Mouse (Mus musculus) embryonic facial prominence, embryonic 15.5 days (tissue): ENCODE data around the gene Ror1. TPM values are rescaled to one million over a fixed set of nuclear protein-coding genes. Genes with fewer than 3 reads are reported as not detected.

Source experiments
- ATAC-seq: fragments of 200-750 bp; cut with Nextera tagmentation; 2 replicates; pipeline ENCODE4 v1.8.0; 2017; ENCODE audit warnings: low read depth, moderate TSS enrichment; ENCODE audit not compliant: insufficient number of reproducible peaks, low FRiP score, low TSS enrichment
- H3K27ac ChIP-seq: fragments of 300-500 bp; sonication (generic); replicated peaks from 2 replicates; pipeline ENCODE4 v1.5.1; 2015; ENCODE audit warnings: mild to moderate bottlenecking, inconsistent platforms
- H3K27me3 ChIP-seq: fragments of 300-500 bp; sonication (generic); 2 replicates; pipeline ENCODE4 v1.6.1; 2015; ENCODE audit warnings: inconsistent platforms
- H3K36me3 ChIP-seq: fragments of 300-500 bp; sonication (generic); 2 replicates; pipeline ENCODE4 v1.6.1; 2015; ENCODE audit warnings: mild to moderate bottlenecking, inconsistent platforms
- H3K4me1 ChIP-seq: fragments of 300-500 bp; sonication (generic); 2 replicates; pipeline ENCODE4 v1.6.1; 2015; ENCODE audit warnings: inconsistent platforms
- H3K4me2 ChIP-seq: fragments of 300-500 bp; sonication (generic); replicated peaks from 2 replicates; pipeline ENCODE4 v1.6.1; 2015; ENCODE audit warnings: mild to moderate bottlenecking, inconsistent platforms
- H3K4me3 ChIP-seq: fragments of 300-500 bp; sonication (generic); replicated peaks from 2 replicates; pipeline ENCODE4 v1.5.1; 2015; ENCODE audit warnings: mild to moderate bottlenecking, inconsistent platforms
- H3K9ac ChIP-seq: fragments of 300-500 bp; sonication (generic); 2 replicates; pipeline ENCODE4 v1.6.1; 2015; ENCODE audit warnings: inconsistent platforms
- H3K9me3 ChIP-seq: fragments of 300-500 bp; sonication (generic); replicated peaks from 2 replicates; pipeline ENCODE4 v1.6.1; 2016; ENCODE audit warnings: inconsistent platforms
- WGBS: fragments of 180-500 bp; shearing (Covaris S2); methylation state at CpG from one replicate; pipeline ENCODE4 v1.1.7; 2015; 5-methylcytosine and 5-hydroxymethylcytosine counted together
- polyA plus RNA-seq: library from polyadenylated mRNA; unstranded; fragments of >200 nt; fragmentation: Nextera tagmentation; extraction: Ambion mirVana; gene quantifications from 2 replicates; pipeline ENCODE4 v1.2.1, GENCODE M21; 2015

Ror1 gene
- polyA plus RNA-seq, 1 experiment from 2014 or later: 11.7 TPM

DNA sequence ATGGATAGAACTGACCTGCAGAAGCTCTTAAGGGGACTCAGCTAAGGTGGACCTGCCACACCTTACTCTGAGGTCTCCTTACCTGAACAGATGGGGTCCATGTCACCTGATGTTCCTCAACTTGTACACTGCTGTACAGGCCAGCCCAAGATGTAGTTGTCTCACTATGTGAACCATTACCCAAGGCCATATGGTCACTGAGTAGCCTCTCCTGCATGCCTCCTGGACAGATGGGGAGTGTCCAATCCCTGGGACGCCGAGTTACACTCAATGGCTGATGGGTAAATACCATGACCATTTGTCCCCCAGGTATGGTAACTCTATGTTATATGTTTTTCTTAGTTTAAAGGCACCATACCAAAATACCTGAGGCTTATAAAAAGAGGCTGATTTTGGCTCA, 29.9 kb upstream of the Ror1 start:
- H3K4me3 ChIP-seq: no peak overlapping the region
- 83% methylated on average over 2 of the region's 2 CpGs for WGBS
- H3K27me3 ChIP-seq: 0 out of 2 replicates have a peak, but pooled peaks cover 2% of the 10 kb centered on the region
- no peaks in the 10 kb centered on the region for H3K9me3 ChIP-seq
- H3K36me3 ChIP-seq: no peaks in the 10 kb centered on the region
- H3K9ac ChIP-seq: no peak overlapping the region
- peaks cover 21% of the 10 kb centered on the region for H3K4me1 ChIP-seq
- no peak overlapping the region for H3K27ac ChIP-seq
- no peak for ATAC-seq
- H3K4me2 ChIP-seq: no peak overlapping the region

- 52% methylated on average over 6 of the region's 6 CpGs for WGBS
- H3K4me3 ChIP-seq: no peak overlapping the region
- H3K27me3 ChIP-seq: no peaks in the 10 kb centered on the region
- H3K27ac ChIP-seq: no peak overlapping the region
- no peak for ATAC-seq
- H3K36me3 ChIP-seq: no peaks in the 10 kb centered on the region
- peaks cover 12% of the 10 kb centered on the region for H3K4me1 ChIP-seq
- no peaks in the 10 kb centered on the region for H3K9me3 ChIP-seq
- no peak overlapping the region for H3K9ac ChIP-seq
- H3K4me2 ChIP-seq: no peak overlapping the region
Observed at GRCm38 (mm10) chr4:100070101-100070500, 25.5 kb upstream of the Ror1 start.

- no peak for ATAC-seq
Observed at GRCm38 (mm10) chr4:100096596-100097181, 1.1 kb downstream of the Ror1 start.

GRCm38 (mm10) chr4:100097364-100097979, 1.9 kb downstream of the Ror1 start:
- Histone ChIP-seq H3K9me3 (no peaks in the 10 kb centered on the region), H3K4me3 (peak overlapping the region; percentile 81), H3K27ac (peak overlapping the region; percentile 86; the same call in 1 of the 2 replicates), H3K27me3 (peaks cover 6% of the 10 kb centered on the region; the same call in 1 of the 2 replicates), H3K9ac (no peak overlapping the region), H3K4me1 (peaks cover 30% of the 10 kb centered on the region), H3K4me2 (peak overlapping the region; percentile 80), H3K36me3 (no peaks in the 10 kb centered on the region)
- ATAC-seq: no peak
- WGBS: 21% methylated on average over 10 of the region's 10 CpGs

More at GRCm38 (mm10) chr4:100096596-100097181, 1.1 kb downstream of the Ror1 start:
- Histone ChIP-seq H3K4me3 (peak overlapping the region; percentile 81), H3K4me1 (peaks cover 22% of the 10 kb centered on the region), H3K4me2 (peak overlapping the region; percentile 80), H3K36me3 (no peaks in the 10 kb centered on the region), H3K27me3 (peaks cover 6% of the 10 kb centered on the region; the same call in 1 of the 2 replicates), H3K9ac (peak overlapping the region; percentile 81; the same call in 1 of the 2 replicates), H3K9me3 (no peaks in the 10 kb centered on the region), H3K27ac (peak overlapping the region; percentile 86)
- 1% methylated on average over 21 of the region's 21 CpGs for WGBS

DNA sequence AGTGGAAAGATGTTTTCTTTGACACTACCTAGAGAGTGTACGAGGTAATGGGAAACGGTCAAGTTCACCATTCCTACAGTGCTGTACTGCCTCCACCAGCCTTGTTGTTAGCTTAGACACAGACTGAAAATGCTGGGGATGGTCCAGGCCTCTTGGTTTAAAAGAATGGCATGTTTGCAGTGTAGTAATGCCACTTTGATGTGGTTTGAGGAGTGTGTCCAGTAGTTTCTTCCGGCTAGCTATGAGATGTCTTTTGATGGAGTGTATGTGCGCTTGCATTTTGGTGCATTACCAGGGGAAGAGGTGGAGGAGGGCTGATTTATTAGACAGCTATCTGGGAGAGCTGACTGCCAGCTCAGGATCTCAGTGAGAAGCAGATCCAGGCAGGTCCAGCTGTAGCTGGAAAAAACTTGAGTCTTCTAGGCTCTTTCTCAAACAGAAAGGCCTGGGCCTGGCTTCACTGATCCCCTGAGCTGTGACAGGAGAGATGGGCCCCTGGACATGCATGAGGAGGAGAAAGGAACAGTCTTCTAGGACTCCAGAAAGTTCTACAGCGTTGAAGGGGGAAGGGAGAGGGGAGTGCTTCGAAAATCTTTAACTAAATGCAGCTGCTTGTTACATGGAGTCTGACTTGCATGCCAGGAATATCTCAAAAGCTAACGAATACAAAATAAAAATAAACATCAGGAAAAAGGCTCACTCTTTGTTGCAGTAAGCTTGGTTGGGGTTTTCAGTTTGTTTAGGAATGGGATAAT, 5.7 kb downstream of the Ror1 start:
- Histone ChIP-seq H3K36me3 (no peaks in the 10 kb centered on the region), H3K9ac (no peak overlapping the region), H3K9me3 (no peaks in the 10 kb centered on the region), H3K4me3 (no peak overlapping the region), H3K27me3 (0 out of 2 replicates have a peak, but pooled peaks cover 2% of the 10 kb centered on the region), H3K4me2 (no peak overlapping the region), H3K27ac (peak overlapping the region; percentile 77), H3K4me1 (peaks cover 42% of the 10 kb centered on the region)
- no peak for ATAC-seq
- 38% methylated on average over 7 of the region's 7 CpGs for WGBS

DNA sequence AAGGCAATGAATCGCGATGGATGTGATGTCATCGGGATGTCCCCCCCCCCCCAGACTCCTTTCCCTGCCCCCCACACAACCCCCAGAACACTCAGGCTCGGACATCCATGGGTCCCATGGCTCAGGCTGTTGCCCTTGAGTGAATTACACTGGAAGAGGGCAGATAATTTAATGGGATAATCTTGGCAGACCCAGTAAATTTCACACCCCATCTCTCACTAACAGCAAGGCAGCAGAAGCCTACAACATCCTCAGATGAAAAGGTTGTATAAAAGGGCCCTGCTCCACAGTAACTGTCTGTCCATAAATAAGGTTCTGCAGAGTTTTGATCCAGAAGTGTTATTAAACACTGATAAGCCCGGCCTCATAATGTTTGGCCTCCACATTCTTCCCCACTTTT, 6.3 kb downstream of the Ror1 start:
- no peak overlapping the region for H3K4me3 ChIP-seq
- H3K36me3 ChIP-seq: no peaks in the 10 kb centered on the region
- no peaks in the 10 kb centered on the region for H3K9me3 ChIP-seq
- no peak overlapping the region for H3K4me2 ChIP-seq
- H3K4me1 ChIP-seq: peaks cover 44% of the 10 kb centered on the region
- 0 out of 2 replicates have a peak overlapping the region, but pooled peaks have one; percentile 18 for H3K27ac ChIP-seq
- no peak for ATAC-seq
- H3K27me3 ChIP-seq: 0 out of 2 replicates have a peak, but pooled peaks cover 2% of the 10 kb centered on the region
- no peak overlapping the region for H3K9ac ChIP-seq
- 55% methylated on average over 5 of the region's 5 CpGs for WGBS

- ATAC-seq: no peak
- no peak overlapping the region for H3K9ac ChIP-seq
- H3K27me3 ChIP-seq: no peaks in the 10 kb centered on the region
Observed at GRCm38 (mm10) chr4:100104241-100104640, 8.7 kb downstream of the Ror1 start.

GRCm38 (mm10) chr4:100107593-100107992, 12.0 kb downstream of the Ror1 start:
- ATAC-seq: no peak
- Histone ChIP-seq H3K9me3 (no peaks in the 10 kb centered on the region), H3K27ac (no peak overlapping the region), H3K27me3 (no peaks in the 10 kb centered on the region), H3K9ac (no peak overlapping the region), H3K4me1 (peaks cover 14% of the 10 kb centered on the region; the same call in 1 of the 2 replicates), H3K4me3 (no peak overlapping the region), H3K4me2 (no peak overlapping the region), H3K36me3 (no peaks in the 10 kb centered on the region)
- WGBS: 85% methylated on average over 9 of the region's 9 CpGs

More at GRCm38 (mm10) chr4:100104241-100104640, 8.7 kb downstream of the Ror1 start:
- no peaks in the 10 kb centered on the region for H3K36me3 ChIP-seq
- peaks cover 33% of the 10 kb centered on the region for H3K4me1 ChIP-seq
- no peak overlapping the region for H3K4me2 ChIP-seq
- no peaks in the 10 kb centered on the region for H3K9me3 ChIP-seq
- 74% methylated on average over 1 of the region's 1 CpGs for WGBS
- no peak overlapping the region for H3K27ac ChIP-seq
- H3K4me3 ChIP-seq: no peak overlapping the region

DNA sequence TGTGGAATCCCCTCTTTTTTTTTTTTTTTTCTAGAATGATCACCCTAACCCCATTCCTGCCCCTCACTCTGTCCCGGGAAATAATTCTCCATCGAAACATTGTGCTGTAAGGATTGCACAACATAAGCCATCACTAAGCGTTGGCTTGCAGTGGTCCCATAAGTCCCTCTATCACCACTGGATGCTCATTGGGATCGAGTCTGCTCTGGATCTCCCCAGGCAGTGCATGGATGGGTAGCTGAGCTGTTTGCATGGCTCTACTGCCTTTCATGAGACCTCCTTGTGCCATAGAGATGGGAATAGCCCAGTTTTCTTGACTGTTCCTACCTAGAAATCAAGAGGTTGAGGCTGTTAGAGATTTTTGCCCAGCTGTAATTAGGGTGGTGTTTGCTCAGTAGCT, 13.0 kb downstream of the Ror1 start:
- Histone ChIP-seq H3K36me3 (no peaks in the 10 kb centered on the region), H3K4me2 (no peak overlapping the region), H3K4me1 (peaks cover 9% of the 10 kb centered on the region), H3K9ac (no peak overlapping the region), H3K4me3 (no peak overlapping the region), H3K27ac (no peak overlapping the region), H3K27me3 (no peaks in the 10 kb centered on the region), H3K9me3 (no peaks in the 10 kb centered on the region)
- no peak for ATAC-seq
- WGBS: 95% methylated on average over 4 of the region's 4 CpGs

- Histone ChIP-seq H3K4me1 (no peaks in the 10 kb centered on the region; the same call in 1 of the 2 replicates), H3K9ac (no peak overlapping the region), H3K4me3 (no peak overlapping the region), H3K9me3 (no peaks in the 10 kb centered on the region), H3K27me3 (no peaks in the 10 kb centered on the region), H3K27ac (no peak overlapping the region), H3K4me2 (no peak overlapping the region), H3K36me3 (no peaks in the 10 kb centered on the region)
- ATAC-seq: no peak
Observed at GRCm38 (mm10) chr4:100114148-100114547, 18.6 kb downstream of the Ror1 start.

- no peak overlapping the region for H3K27ac ChIP-seq
- 95% methylated on average over 3 of the region's 3 CpGs for WGBS
- ATAC-seq: no peak
- no peak overlapping the region for H3K9ac ChIP-seq
- H3K27me3 ChIP-seq: no peaks in the 10 kb centered on the region
- no peaks in the 10 kb centered on the region for H3K36me3 ChIP-seq
- no peaks in the 10 kb centered on the region for H3K9me3 ChIP-seq
- H3K4me3 ChIP-seq: no peak overlapping the region
- H3K4me1 ChIP-seq: no peaks in the 10 kb centered on the region; the same call in 1 of the 2 replicates
- no peak overlapping the region for H3K4me2 ChIP-seq
Observed at GRCm38 (mm10) chr4:100116366-100116765, 20.8 kb downstream of the Ror1 start.
